Mouse (Mus musculus): ENCODE results near the gene Gm9736. TPM values are rescaled to one million over a fixed set of nuclear protein-coding genes. Genes with fewer than 3 reads are reported as not detected.
"Not testable (repeated sequence)": the region's sequence is repeated elsewhere in the genome, so short reads cannot be mapped to it uniquely, and the experiment has no call there.

Gm9736 gene
- total and polyA plus RNA-seq, 2 experiments from 2014 or later: not detected

GRCm38 (mm10) chr10:77738929-77739328, 12.2 kb downstream of the Gm9736 start:
- no peak overlapping the region for H3K4me3 ChIP-seq (ENCODE audit: low read depth, low read length)
- no peaks in the 10 kb centered on the region for H3K4me1 ChIP-seq (ENCODE audit: control insufficient read depth, insufficient read depth)
- TF ChIP-seq EP300 (IDR thresholded peaks at IDR 0.05; ENCODE audit: low read depth) (no peak), CTCF (IDR thresholded peaks at IDR 0.05; ENCODE audit: low read depth) (no peak)
- no peak overlapping the region for H3K9ac ChIP-seq (replicated peaks; ENCODE audit: low read depth, low read length)
- no peaks in the 10 kb centered on the region for H3K27me3 ChIP-seq (ENCODE audit: control insufficient read depth, insufficient read depth, low read length)
- no peaks in the 10 kb centered on the region for H3K36me3 ChIP-seq (replicated peaks; ENCODE audit: control insufficient read depth, insufficient read depth, low read length)
- H3K4me2 ChIP-seq (ENCODE audit: low read depth, low read length): no peak overlapping the region
- ATAC-seq (ENCODE audit: insufficient read depth, low read depth) (no peak), DNase-seq (ENCODE audit: low spot score) (no peak)
- 76% methylated on average over 4 of the region's 4 CpGs for WGBS
- H3K27ac ChIP-seq (ENCODE audit: low read depth): no peak overlapping the region
- H3K9me3 ChIP-seq (replicated peaks; ENCODE audit: control insufficient read depth, low read length): no peaks in the 10 kb centered on the region; the same call in 1 of the 2 replicates

GRCm38 (mm10) chr10:77735928-77736327, 15.2 kb downstream of the Gm9736 start:
- Histone ChIP-seq H3K27me3 (ENCODE audit: control insufficient read depth, insufficient read depth, low read length) (no peaks in the 10 kb centered on the region), H3K27ac (ENCODE audit: low read depth) (no peak overlapping the region), H3K9me3 (replicated peaks; ENCODE audit: control insufficient read depth, low read length) (no peaks in the 10 kb centered on the region; the same call in 1 of the 2 replicates), H3K4me2 (ENCODE audit: low read depth, low read length) (no peak overlapping the region), H3K36me3 (replicated peaks; ENCODE audit: control insufficient read depth, insufficient read depth, low read length) (no peaks in the 10 kb centered on the region), H3K9ac (replicated peaks; ENCODE audit: low read depth, low read length) (no peak overlapping the region), H3K4me1 (ENCODE audit: control insufficient read depth, insufficient read depth) (no peaks in the 10 kb centered on the region), H3K4me3 (ENCODE audit: low read depth, low read length) (no peak overlapping the region)
- TF ChIP-seq EP300 (IDR thresholded peaks at IDR 0.05; ENCODE audit: low read depth) (no peak), CTCF (IDR thresholded peaks at IDR 0.05; ENCODE audit: low read depth) (no peak)
- ATAC-seq (ENCODE audit: insufficient read depth, low read depth): no peak
- WGBS: 86% methylated on average over 1 of the region's 1 CpGs
- DNase-seq (ENCODE audit: low spot score): no peak

- H3K36me3 ChIP-seq (replicated peaks; ENCODE audit: control insufficient read depth, insufficient read depth, low read length): no peaks in the 10 kb centered on the region
- H3K27me3 ChIP-seq (ENCODE audit: control insufficient read depth, insufficient read depth, low read length): no peaks in the 10 kb centered on the region
- no peak overlapping the region for H3K4me2 ChIP-seq (ENCODE audit: low read depth, low read length)
- H3K9me3 ChIP-seq (replicated peaks; ENCODE audit: control insufficient read depth, low read length): no peaks in the 10 kb centered on the region
- no peak overlapping the region for H3K27ac ChIP-seq (ENCODE audit: low read depth)
- ATAC-seq (ENCODE audit: insufficient read depth, low read depth): no peak
- WGBS: 49% methylated on average over 4 of the region's 4 CpGs
- TF ChIP-seq EP300 (IDR thresholded peaks at IDR 0.05; ENCODE audit: low read depth) (no peak), CTCF (IDR thresholded peaks at IDR 0.05; ENCODE audit: low read depth) (no peak; the same call in 1 of the 2 replicates)
- H3K4me1 ChIP-seq (ENCODE audit: control insufficient read depth, insufficient read depth): no peaks in the 10 kb centered on the region
- H3K4me3 ChIP-seq (ENCODE audit: low read depth, low read length): no peak overlapping the region
- H3K9ac ChIP-seq (replicated peaks; ENCODE audit: low read depth, low read length): no peak overlapping the region
- DNase-seq (ENCODE audit: low spot score): no peak
Observed at GRCm38 (mm10) chr10:77729241-77729640, 21.9 kb downstream of the Gm9736 start.

- 59% methylated on average over 4 of the region's 4 CpGs for WGBS
Observed at GRCm38 (mm10) chr10:77728280-77728679, 22.9 kb downstream of the Gm9736 start.

DNA sequence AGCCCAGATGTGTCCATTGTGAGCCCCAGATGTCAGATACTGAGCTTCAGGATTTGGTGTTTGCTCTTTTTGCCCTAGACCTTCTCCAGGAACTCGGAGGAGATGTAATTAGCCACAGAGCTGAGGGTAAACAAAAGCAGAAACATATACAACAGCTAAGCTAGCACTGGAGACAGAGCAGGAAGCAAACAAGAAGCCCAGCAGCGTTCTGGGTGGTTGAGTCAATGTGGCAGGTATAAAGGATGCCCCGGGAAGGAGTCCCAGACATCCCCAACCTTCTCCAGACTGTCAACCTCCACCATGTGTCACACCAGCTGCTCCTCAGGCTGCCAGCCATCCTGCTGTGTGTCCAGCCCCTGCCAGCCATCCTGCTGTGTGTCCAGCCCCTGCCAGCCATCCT, 25.0 kb downstream of the Gm9736 start, which contains the start of gene Gm10100:
TSS of gene Gm10100 (plus strand) at position 301 of the 400 bp plus-strand sequence.
- 30% methylated on average over 3 of the region's 3 CpGs for WGBS
- H3K27ac ChIP-seq (ENCODE audit: low read depth): no peak within 1 kb of the TSS
- no peak for ATAC-seq (ENCODE audit: insufficient read depth, low read depth)
- no peak within 1 kb of the TSS for H3K9ac ChIP-seq (replicated peaks; ENCODE audit: low read depth, low read length)
- H3K4me1 ChIP-seq (ENCODE audit: control insufficient read depth, insufficient read depth): no peaks in the 10 kb centered on the region
- no peak within 1 kb of the TSS for H3K4me2 ChIP-seq (ENCODE audit: low read depth, low read length)
- no peaks in the 10 kb centered on the region for H3K36me3 ChIP-seq (replicated peaks; ENCODE audit: control insufficient read depth, insufficient read depth, low read length)
- no peak for TF ChIP-seq CTCF (IDR thresholded peaks at IDR 0.05; ENCODE audit: low read depth)
- TF ChIP-seq EP300 (IDR thresholded peaks at IDR 0.05; ENCODE audit: low read depth): no peak
- no peak within 1 kb of the TSS for H3K4me3 ChIP-seq (ENCODE audit: low read depth, low read length)
- no peak for DNase-seq (ENCODE audit: low spot score)
- H3K27me3 ChIP-seq (ENCODE audit: control insufficient read depth, insufficient read depth, low read length): no peaks in the 10 kb centered on the region
- no peaks in the 10 kb centered on the region for H3K9me3 ChIP-seq (replicated peaks; ENCODE audit: control insufficient read depth, low read length)

More at GRCm38 (mm10) chr10:77728280-77728679, 22.9 kb downstream of the Gm9736 start:
- H3K4me1 ChIP-seq (ENCODE audit: control insufficient read depth, insufficient read depth): no peaks in the 10 kb centered on the region
- ATAC-seq (ENCODE audit: insufficient read depth, low read depth): no peak
- H3K27ac ChIP-seq (ENCODE audit: low read depth): no peak overlapping the region
- H3K27me3 ChIP-seq (ENCODE audit: control insufficient read depth, insufficient read depth, low read length): no peaks in the 10 kb centered on the region
- H3K4me3 ChIP-seq (ENCODE audit: low read depth, low read length): no peak overlapping the region
- no peak for TF ChIP-seq EP300 (IDR thresholded peaks at IDR 0.05; ENCODE audit: low read depth)
- TF ChIP-seq CTCF (IDR thresholded peaks at IDR 0.05; ENCODE audit: low read depth): no peak
- no peak overlapping the region for H3K4me2 ChIP-seq (ENCODE audit: low read depth, low read length)
- no peaks in the 10 kb centered on the region for H3K36me3 ChIP-seq (replicated peaks; ENCODE audit: control insufficient read depth, insufficient read depth, low read length)
- no peaks in the 10 kb centered on the region for H3K9me3 ChIP-seq (replicated peaks; ENCODE audit: control insufficient read depth, low read length)
- DNase-seq (ENCODE audit: low spot score): no peak
- no peak overlapping the region for H3K9ac ChIP-seq (replicated peaks; ENCODE audit: low read depth, low read length)

- H3K27ac ChIP-seq (ENCODE audit: low read depth): no peak overlapping the region
- H3K9ac ChIP-seq (replicated peaks; ENCODE audit: low read depth, low read length): no peak overlapping the region
- no peaks in the 10 kb centered on the region for H3K27me3 ChIP-seq (ENCODE audit: control insufficient read depth, insufficient read depth, low read length)
- H3K4me2 ChIP-seq (ENCODE audit: low read depth, low read length): no peak overlapping the region
- H3K4me3 ChIP-seq (ENCODE audit: low read depth, low read length): no peak overlapping the region
- H3K36me3 ChIP-seq (replicated peaks; ENCODE audit: control insufficient read depth, insufficient read depth, low read length): no peaks in the 10 kb centered on the region
- no peaks in the 10 kb centered on the region for H3K9me3 ChIP-seq (replicated peaks; ENCODE audit: control insufficient read depth, low read length)
- 65% methylated on average over 8 of the region's 8 CpGs for WGBS
- DNase-seq (ENCODE audit: low spot score) (no peak), ATAC-seq (ENCODE audit: insufficient read depth, low read depth) (no peak)
- TF ChIP-seq CTCF (IDR thresholded peaks at IDR 0.05; ENCODE audit: low read depth) (no peak), EP300 (IDR thresholded peaks at IDR 0.05; ENCODE audit: low read depth) (no peak)
- no peaks in the 10 kb centered on the region for H3K4me1 ChIP-seq (ENCODE audit: control insufficient read depth, insufficient read depth)
Observed at GRCm38 (mm10) chr10:77724855-77725254, 26.3 kb downstream of the Gm9736 start.

- not testable (repeated sequence) for H3K27me3 ChIP-seq (ENCODE audit: control insufficient read depth, insufficient read depth, low read length)
Observed at GRCm38 (mm10) chr10:77720299-77720698, 30.9 kb downstream of the Gm9736 start, which contains the start of gene Krtap12-1. Gene Krtap12-1 (plus strand): TSS chr10:77720599.

More at GRCm38 (mm10) chr10:77720299-77720698, 30.9 kb downstream of the Gm9736 start, which contains the start of gene Krtap12-1:
- not testable (repeated sequence) for DNase-seq (ENCODE audit: low spot score); H3K4me3 ChIP-seq (ENCODE audit: low read depth, low read length); H3K27ac ChIP-seq (ENCODE audit: low read depth); ATAC-seq (ENCODE audit: insufficient read depth, low read depth); H3K4me1 ChIP-seq (ENCODE audit: control insufficient read depth, insufficient read depth); H3K36me3 ChIP-seq (replicated peaks; ENCODE audit: control insufficient read depth, insufficient read depth, low read length); H3K9me3 ChIP-seq (replicated peaks; ENCODE audit: control insufficient read depth, low read length); H3K4me2 ChIP-seq (ENCODE audit: low read depth, low read length); H3K9ac ChIP-seq (replicated peaks; ENCODE audit: low read depth, low read length)
- 72% methylated on average over 1 of the region's 1 CpGs for WGBS
